ENCODE assay signal across 1 mouse cellular context in genomic region chr17:6251298-6251697, GRCm38 (mm10). TPM values are rescaled to one million over a fixed set of nuclear protein-coding genes. Genes with fewer than 3 reads are reported as not detected.
"Had no signal": no experiment of that assay in that cellular context is flagged by ENCODE, and none has a peak within 500 bp of the region (broad histone marks: within the 10 kb centered on the region; RNA-seq: fewer than 3 reads in every experiment).

No protein-coding gene starts in this region.

RNA-seq across cellular contexts. Expression of gene Tmem181a, which starts 5.4 kb away (rescaled TPM):
- polyA plus RNA-seq: erythroblast, embryonic 14.5 days had no signal
